Mouse (Mus musculus): Measurements from ENCODE around the gene Serpina7.

Serpina7 gene

GRCm38 (mm10) chrX:139085077-139085476 is at the start of gene Serpina7:
TSS of gene Serpina7 (minus strand) at chrX:139085236.
- DNase-seq (ENCODE audit: low read depth, low spot score): no peak

GRCm38 (mm10) chrX:139134031-139134430 is 49.0 kb upstream of the Serpina7 start:
- DNase-seq (ENCODE audit: low read depth, low spot score): no peak

- peak; percentile 48 for DNase-seq (ENCODE audit: low read depth, low spot score)
These were observed 12.2 kb upstream of the Serpina7 start for GRCm38 (mm10) chrX:139097197-139097596.

- DNase-seq (ENCODE audit: low read depth, low spot score): no peak
These were observed 907 bp upstream of the Serpina7 start, which contains the start of gene 4930513O06Rik for GRCm38 (mm10) chrX:139085943-139086342. TSS of gene 4930513O06Rik (plus strand) at chrX:139086243.

GRCm38 (mm10) chrX:139078493-139078892 is 6.5 kb downstream of the Serpina7 start:
- no peak for DNase-seq (ENCODE audit: low read depth, low spot score)

- no peak for DNase-seq (ENCODE audit: low read depth, low spot score)
These were observed 21.0 kb downstream of the Serpina7 start for GRCm38 (mm10) chrX:139064078-139064477.

- no peak for DNase-seq (ENCODE audit: low read depth, low spot score)
These were observed 31.9 kb downstream of the Serpina7 start for GRCm38 (mm10) chrX:139053149-139053548.

GRCm38 (mm10) chrX:139051976-139052375 is 33.1 kb downstream of the Serpina7 start:
- peak; percentile 72 for DNase-seq (ENCODE audit: low read depth, low spot score)

- no peak for DNase-seq (ENCODE audit: low read depth, low spot score)
These were observed 43.9 kb downstream of the Serpina7 start for GRCm38 (mm10) chrX:139041148-139041547.

- DNase-seq (ENCODE audit: low read depth, low spot score): no peak
These were observed 45.7 kb downstream of the Serpina7 start for GRCm38 (mm10) chrX:139039314-139039713.

- DNase-seq (ENCODE audit: low read depth, low spot score): no peak
These were observed 47.4 kb downstream of the Serpina7 start for GRCm38 (mm10) chrX:139037666-139038065.
